Mouse (Mus musculus) T-helper 1 cell (primary cell): ENCODE results near the gene Crtac1.

Source experiments
- in situ Hi-C: fragments of 300-600 bp; cut with MboI, MseI; formaldehyde crosslinking; loops from one replicate; pipeline ENCODE4 v1.15.1; 2025; ENCODE audit warnings: high pct_unique_total_duplicates

Crtac1 gene

GRCm38 (mm10) chr19:42290954-42291661 lies 140.5 kb downstream of the Crtac1 start:
- in situ Hi-C loops, result no loop called here

GRCm38 (mm10) chr19:42288361-42288760 lies 143.2 kb downstream of the Crtac1 start:
- in situ Hi-C loops, result no loop called here

GRCm38 (mm10) chr19:42284178-42284577 lies 147.4 kb downstream of the Crtac1 start:
- in situ Hi-C loops, result no loop called here

GRCm38 (mm10) chr19:42279611-42280010 lies 152.0 kb downstream of the Crtac1 start:
- in situ Hi-C loops, result no loop called here

- in situ Hi-C loops, result no loop called here
These were observed 153.1 kb downstream of the Crtac1 start for GRCm38 (mm10) chr19:42278461-42278860.

GRCm38 (mm10) chr19:42277288-42277687 lies 154.3 kb downstream of the Crtac1 start:
- in situ Hi-C loops, result no loop called here

GRCm38 (mm10) chr19:42272003-42272963 lies 159.3 kb downstream of the Crtac1 start:
- in situ Hi-C loops, result loop anchor here (5.0 kb wide), 1 partner anchor 85 kb away; no protein-coding TSS in a partner anchor

- in situ Hi-C loops, result loop anchor here (5.0 kb wide), 1 partner anchor 84 kb away; no protein-coding TSS in a partner anchor
These were observed 160.4 kb downstream of the Crtac1 start for GRCm38 (mm10) chr19:42271182-42271581.

GRCm38 (mm10) chr19:42270119-42270518 lies 161.5 kb downstream of the Crtac1 start:
- in situ Hi-C loops, result loop anchor here (5.0 kb wide), 1 partner anchor 83 kb away; no protein-coding TSS in a partner anchor

GRCm38 (mm10) chr19:42268337-42268736 lies 163.2 kb downstream of the Crtac1 start:
- in situ Hi-C loops, result no loop called here

GRCm38 (mm10) chr19:42263524-42263923 lies 168.1 kb downstream of the Crtac1 start:
- in situ Hi-C loops, result no loop called here

GRCm38 (mm10) chr19:42260486-42260885 lies 171.1 kb downstream of the Crtac1 start:
- in situ Hi-C loops, result no loop called here

- in situ Hi-C loops, result no loop called here
These were observed 173.0 kb downstream of the Crtac1 start for GRCm38 (mm10) chr19:42258596-42258995.

GRCm38 (mm10) chr19:42258031-42258430 lies 173.6 kb downstream of the Crtac1 start:
- in situ Hi-C loops, result no loop called here

- in situ Hi-C loops, result no loop called here
These were observed 174.3 kb downstream of the Crtac1 start for GRCm38 (mm10) chr19:42257241-42257635.

- in situ Hi-C loops, result no loop called here
These were observed 174.9 kb downstream of the Crtac1 start for GRCm38 (mm10) chr19:42256611-42257240.

GRCm38 (mm10) chr19:42255784-42256610 lies 175.6 kb downstream of the Crtac1 start:
- in situ Hi-C loops, result no loop called here

- in situ Hi-C loops, result no loop called here
These were observed 176.2 kb downstream of the Crtac1 start for GRCm38 (mm10) chr19:42255438-42255783.

- in situ Hi-C loops, result no loop called here
These were observed 181.3 kb downstream of the Crtac1 start for GRCm38 (mm10) chr19:42249976-42250914.

GRCm38 (mm10) chr19:42247519-42247918 lies 184.1 kb downstream of the Crtac1 start, which contains the start of gene Golga7b:
TSS of gene Golga7b (plus strand) at chr19:42247574.
- in situ Hi-C loops, result no loop called here
